Mouse (Mus musculus) adrenal gland, adult (tissue): ENCODE results near the gene Mttp.

ENCODE experiments used
- DNase-seq, 2 experiments: peaks; one replicate each; pipeline ENCODE4 v3.0.0; 2022 to 2023; ENCODE audit warnings: low spot score in 1 of 2; ENCODE audit not compliant: inconsistent age in 2 of 2

Gene Mttp

GRCm38 (mm10) chr3:138060429-138060828 lies 84.3 kb downstream of the Mttp start:
- DNase-seq = no peak

GRCm38 (mm10) chr3:138058226-138058625 lies 86.5 kb downstream of the Mttp start:
- DNase-seq = no peak

DNA sequence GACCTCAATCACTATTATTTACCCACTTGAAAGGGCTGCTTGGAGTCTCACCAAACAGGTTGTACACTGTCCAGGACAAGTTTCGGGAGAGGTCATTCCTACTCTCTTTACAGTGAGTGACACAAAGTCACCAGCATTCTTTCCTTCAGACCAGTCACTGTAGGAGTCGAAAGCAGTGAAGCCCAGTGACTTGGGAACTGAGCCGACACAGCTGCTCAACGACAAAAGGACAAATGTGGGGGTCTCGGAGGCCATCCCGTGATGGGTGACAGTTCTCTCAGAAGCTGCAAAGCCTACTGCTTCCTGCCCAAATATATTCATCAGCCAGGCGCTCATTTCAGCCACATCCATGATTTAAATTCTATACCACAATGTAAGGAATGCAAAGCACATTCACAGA lies 87.8 kb downstream of the Mttp start:
- DNase-seq = no peak

DNA sequence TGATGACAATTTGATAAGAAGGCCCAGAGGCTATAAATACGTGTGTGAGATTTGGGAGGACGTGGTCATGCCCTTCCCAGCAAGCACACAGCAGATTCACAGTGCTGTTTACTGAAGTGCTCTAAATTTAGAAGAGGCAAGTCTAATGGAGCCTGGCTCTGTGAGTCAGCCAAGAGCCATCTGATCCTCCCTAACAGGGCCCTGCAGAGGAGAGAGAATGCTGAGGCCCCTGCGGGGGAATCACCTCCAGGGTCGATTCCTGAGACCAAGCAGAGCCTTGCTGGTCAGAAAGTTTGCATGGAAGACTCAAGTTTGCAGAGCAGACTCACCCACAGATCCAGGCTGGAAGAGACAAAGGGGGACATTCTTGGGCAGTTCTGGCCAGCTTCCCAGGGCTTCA lies 90.8 kb downstream of the Mttp start:
- peak; percentile 60 to 76 for DNase-seq

DNA sequence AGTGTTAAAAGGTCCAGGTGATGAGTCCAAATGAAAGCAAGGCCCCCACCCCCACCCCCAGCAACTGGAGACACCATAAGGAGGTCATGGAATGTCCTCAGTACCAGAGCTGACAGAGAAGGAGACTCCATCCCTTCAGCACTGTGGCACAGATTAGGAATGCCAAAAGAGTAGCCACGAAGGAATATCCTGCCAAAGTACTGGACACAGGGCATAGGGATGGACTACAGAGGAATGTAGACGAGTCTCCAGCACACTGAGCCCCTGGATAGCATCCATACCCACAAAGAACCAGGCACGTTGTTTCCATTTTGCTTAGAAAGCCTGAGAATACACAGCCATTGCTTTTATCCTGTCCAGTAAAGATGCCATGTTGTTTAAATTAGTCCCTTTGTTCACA lies 93.3 kb downstream of the Mttp start:
- DNase-seq = no peak

GRCm38 (mm10) chr3:138050772-138051171 lies 94.0 kb downstream of the Mttp start:
- peak in 1 of 2 experiments; percentile 19 for DNase-seq

- DNase-seq = peak in 1 of 2 experiments; percentile 51
Observed at GRCm38 (mm10) chr3:138049555-138049954, 95.2 kb downstream of the Mttp start.

- peak; percentile 30 to 72 for DNase-seq
Observed at GRCm38 (mm10) chr3:138043316-138043715, 101.5 kb downstream of the Mttp start.

DNA sequence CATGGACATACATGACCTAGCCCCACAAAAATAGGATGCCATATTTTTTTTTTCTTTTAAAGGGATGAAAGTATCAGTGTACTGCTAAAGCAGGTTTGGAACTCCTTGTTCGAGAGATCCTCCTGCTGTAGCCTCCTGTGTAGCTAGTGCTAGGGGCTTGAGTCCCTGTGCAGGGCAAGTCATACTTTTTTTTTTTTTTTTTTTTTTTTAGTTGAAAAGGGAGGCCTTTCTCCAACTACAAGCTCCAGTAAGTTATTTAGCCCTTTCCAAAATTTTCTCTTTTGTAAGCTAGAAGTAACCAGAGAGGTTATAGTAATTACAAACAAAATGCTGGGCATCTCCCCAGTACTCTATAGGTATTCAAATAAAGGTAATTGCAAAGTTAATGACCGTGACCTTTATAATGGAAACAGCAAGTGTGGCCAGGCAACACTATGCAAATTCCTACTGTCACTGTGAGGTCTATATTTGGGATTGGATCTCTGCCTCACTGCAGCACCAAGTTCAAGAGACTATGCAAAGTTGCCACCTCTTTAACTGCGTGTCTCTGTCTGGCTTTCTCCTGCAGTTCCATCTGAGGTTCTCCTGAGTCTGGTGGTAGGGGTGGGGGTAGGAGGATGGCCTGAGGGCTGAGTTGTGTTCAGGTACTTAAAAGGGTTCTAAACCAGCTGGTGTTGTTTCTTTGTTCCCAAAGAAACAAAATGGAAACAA lies 103.0 kb downstream of the Mttp start:
- DNase-seq = no peak

DNA sequence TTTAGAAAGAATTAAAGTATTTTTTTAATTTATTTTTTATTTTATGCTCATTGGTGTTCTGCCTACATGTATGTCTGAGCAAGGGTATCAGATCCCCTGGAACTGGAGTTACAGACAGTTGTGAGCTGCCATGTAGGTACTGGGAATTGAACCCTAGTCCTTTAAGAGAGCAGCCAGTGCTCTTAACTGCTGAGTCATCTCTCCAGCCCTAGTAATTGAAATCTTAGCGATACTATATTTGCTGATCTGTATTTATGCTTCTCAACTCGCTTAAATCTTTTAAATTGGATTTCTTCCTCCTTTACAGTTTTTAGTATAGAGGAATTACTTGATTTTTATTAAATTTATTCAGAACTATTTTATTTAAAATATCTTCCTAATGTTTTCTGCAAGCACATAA lies 103.8 kb downstream of the Mttp start:
- DNase-seq = no peak
